Mouse (Mus musculus) thymus, adult 2 months (tissue): ENCODE data around the gene Med12l.

Experiments used
- CTCF ChIP-seq: fragments of 200-500 bp; IDR thresholded peaks from 2 replicates; pipeline ENCODE4 v1.5.1; 2012; ENCODE audit warnings: mild to moderate bottlenecking, control low read depth, low read length, moderate library complexity, borderline replicate concordance; ENCODE audit not compliant: control insufficient read depth, poor library complexity, insufficient read depth; ENCODE audit errors: extremely low read depth
- POLR2A ChIP-seq: fragments of 200-500 bp; IDR thresholded peaks from 2 replicates; pipeline ENCODE4 v1.6.1; 2012; ENCODE audit warnings: mild to moderate bottlenecking, low read length, control low read depth, moderate library complexity; ENCODE audit not compliant: control insufficient read depth, poor library complexity, insufficient read depth; ENCODE audit errors: extremely low read depth

DNA sequence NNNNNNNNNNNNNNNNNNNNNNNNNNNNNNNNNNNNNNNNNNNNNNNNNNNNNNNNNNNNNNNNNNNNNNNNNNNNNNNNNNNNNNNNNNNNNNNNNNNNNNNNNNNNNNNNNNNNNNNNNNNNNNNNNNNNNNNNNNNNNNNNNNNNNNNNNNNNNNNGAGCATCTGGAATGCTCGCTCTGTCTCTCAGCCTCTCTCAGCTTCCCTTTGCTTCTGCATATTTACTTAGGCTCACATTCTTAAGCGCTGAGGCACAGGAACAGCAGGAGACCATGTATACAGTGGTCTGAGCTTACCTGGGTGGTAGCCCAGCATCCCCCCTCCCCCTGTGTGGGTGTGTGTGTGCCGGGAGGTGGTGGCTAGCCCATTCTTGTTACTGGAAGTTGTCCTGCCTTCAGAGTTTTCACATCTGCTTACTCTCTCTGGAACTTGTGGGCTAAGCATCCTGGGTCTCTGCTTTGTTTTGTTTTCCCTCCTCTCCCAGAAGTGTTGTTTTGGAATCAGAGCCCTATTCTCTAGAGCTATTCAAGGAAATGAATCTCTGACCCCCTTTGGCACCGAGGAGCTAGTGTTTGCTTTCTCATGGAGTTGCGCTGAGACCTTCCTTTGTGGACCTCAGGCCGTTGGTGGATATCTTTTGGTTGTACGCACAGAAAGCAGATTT, 115.6 kb downstream of the Med12l start:
- TF ChIP-seq POLR2A, result no peak
- no peak for TF ChIP-seq CTCF
